Mouse (Mus musculus): Measurements from ENCODE around the gene Epsti1. TPM values are rescaled to one million over a fixed set of nuclear protein-coding genes. Genes with fewer than 3 reads are reported as not detected.
"Not testable (repeated sequence)": the region's sequence is repeated elsewhere in the genome, so short reads cannot be mapped to it uniquely, and the experiment has no call there.

Gene Epsti1
- total RNA-seq (2021), result under 1 TPM; 0.20 to 0.21 TPM
- long read RNA-seq, experiment 1, partial matches to known transcripts, result 0 of 1 reads
- long read RNA-seq, experiment 1, other reads (novel, unspliced or antisense), result 0 of 1 reads
- long read RNA-seq, experiment 2, result 0 reads

- no peak for DNase-seq
- intact Hi-C loops (cut with DNase I; ENCODE audit: low total_unique reads), result no loop called here
Measured at GRCm38 (mm10) chr14:77904171-77904762, at the start of gene Epsti1. Gene Epsti1 (plus strand): TSS chr14:77904239.

- no peak for DNase-seq
- intact Hi-C loops (cut with DNase I; ENCODE audit: low total_unique reads), result no loop called here
Measured at GRCm38 (mm10) chr14:77859894-77860293, 44.1 kb upstream of the Epsti1 start.

GRCm38 (mm10) chr14:77860841-77861560 is 43.0 kb upstream of the Epsti1 start:
- no peak for DNase-seq
- intact Hi-C loops (cut with DNase I; ENCODE audit: low total_unique reads), result no loop called here

GRCm38 (mm10) chr14:77864051-77864450 is 40.0 kb upstream of the Epsti1 start:
- intact Hi-C loops (cut with DNase I; ENCODE audit: low total_unique reads), result no loop called here

GRCm38 (mm10) chr14:77864510-77864909 is 39.5 kb upstream of the Epsti1 start:
- intact Hi-C loops (cut with DNase I; ENCODE audit: low total_unique reads), result no loop called here
- DNase-seq, result no peak

More at GRCm38 (mm10) chr14:77864051-77864450, 40.0 kb upstream of the Epsti1 start:
- no peak for DNase-seq

- intact Hi-C loops (cut with DNase I; ENCODE audit: low total_unique reads), result no loop called here
Measured at GRCm38 (mm10) chr14:77867601-77868000, 36.4 kb upstream of the Epsti1 start.

GRCm38 (mm10) chr14:77870926-77871325 is 33.1 kb upstream of the Epsti1 start:
- DNase-seq, result no peak
- intact Hi-C loops (cut with DNase I; ENCODE audit: low total_unique reads), result no loop called here

More at GRCm38 (mm10) chr14:77867601-77868000, 36.4 kb upstream of the Epsti1 start:
- no peak for DNase-seq

GRCm38 (mm10) chr14:77871380-77871975 is 32.6 kb upstream of the Epsti1 start:
- DNase-seq, result no peak
- intact Hi-C loops (cut with DNase I; ENCODE audit: low total_unique reads), result no loop called here

GRCm38 (mm10) chr14:77874304-77875241 is 29.5 kb upstream of the Epsti1 start, which contains the start of gene Dnajc15:
Gene Dnajc15 (minus strand): TSS chr14:77875125.
- intact Hi-C loops (cut with DNase I; ENCODE audit: low total_unique reads), result no loop called here
- peak; percentile 85 for DNase-seq

GRCm38 (mm10) chr14:77876199-77876598 is 27.8 kb upstream of the Epsti1 start:
- DNase-seq, result no peak
- intact Hi-C loops (cut with DNase I; ENCODE audit: low total_unique reads), result no loop called here

GRCm38 (mm10) chr14:77877876-77878275 is 26.2 kb upstream of the Epsti1 start:
- DNase-seq; intact Hi-C loops (cut with DNase I; ENCODE audit: low total_unique reads): not testable (repeated sequence)

GRCm38 (mm10) chr14:77881998-77882397 is 22.0 kb upstream of the Epsti1 start:
- no peak for DNase-seq
- intact Hi-C loops (cut with DNase I; ENCODE audit: low total_unique reads), result no loop called here

- intact Hi-C loops (cut with DNase I; ENCODE audit: low total_unique reads), result no loop called here
- DNase-seq, result no peak
Measured at GRCm38 (mm10) chr14:77882669-77883068, 21.4 kb upstream of the Epsti1 start.

- DNase-seq, result no peak
- intact Hi-C loops (cut with DNase I; ENCODE audit: low total_unique reads), result no loop called here
Measured at GRCm38 (mm10) chr14:77886376-77886775, 17.7 kb upstream of the Epsti1 start.

GRCm38 (mm10) chr14:77886941-77887340 is 17.1 kb upstream of the Epsti1 start:
- intact Hi-C loops (cut with DNase I; ENCODE audit: low total_unique reads), result no loop called here

GRCm38 (mm10) chr14:77889911-77890310 is 14.1 kb upstream of the Epsti1 start:
- intact Hi-C loops (cut with DNase I; ENCODE audit: low total_unique reads), result no loop called here
- DNase-seq, result no peak

More at GRCm38 (mm10) chr14:77886941-77887340, 17.1 kb upstream of the Epsti1 start:
- no peak for DNase-seq

GRCm38 (mm10) chr14:77895951-77896350 is 8.1 kb upstream of the Epsti1 start:
- intact Hi-C loops (cut with DNase I; ENCODE audit: low total_unique reads), result no loop called here
- no peak for DNase-seq

GRCm38 (mm10) chr14:77902541-77902940 is 1.5 kb upstream of the Epsti1 start:
- DNase-seq, result no peak
- intact Hi-C loops (cut with DNase I; ENCODE audit: low total_unique reads), result no loop called here

GRCm38 (mm10) chr14:77905466-77905865 is 1.4 kb downstream of the Epsti1 start:
- intact Hi-C loops (cut with DNase I; ENCODE audit: low total_unique reads), result no loop called here
- no peak for DNase-seq

All from gastrocnemius, postnatal 14 days (tissue).